17 mouse cellular contexts compared by ENCODE assay signal in the genomic region with DNA sequence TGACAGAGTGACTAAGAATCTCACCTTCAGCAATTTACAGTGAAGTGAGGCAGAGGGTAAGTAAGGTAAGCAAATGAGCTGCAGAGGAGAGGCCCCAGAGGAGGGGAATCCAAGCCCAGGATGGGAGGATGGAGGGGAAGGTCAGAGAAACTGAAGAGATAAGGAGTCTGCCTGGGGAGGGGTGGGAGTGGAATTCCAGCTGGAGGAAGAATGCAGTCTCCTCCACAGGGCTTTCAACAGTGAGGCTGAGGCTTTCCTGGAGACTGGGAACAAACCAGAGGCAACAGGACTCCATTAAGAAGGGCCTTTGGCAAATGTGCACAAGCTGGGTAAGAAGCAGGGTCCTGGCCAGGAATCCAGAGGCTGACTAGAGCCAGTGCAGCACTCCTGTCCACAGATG. TPM values are rescaled to one million over a fixed set of nuclear protein-coding genes. Genes with fewer than 3 reads are reported as not detected.
DNase-seq lines count a peak whose midpoint lies in the region; ATAC-seq lines count a peak whose summit lies in the region.
"Had no signal": no experiment of that assay in that cellular context is flagged by ENCODE, and none has a peak within 500 bp of the region (broad histone marks: within the 10 kb centered on the region; RNA-seq: fewer than 3 reads in every experiment).

No protein-coding gene starts in this region.

- no peaks in the 10 kb centered on the region for H3K9me3 ChIP-seq in liver, embryonic 11.5 days (ENCODE audit: control insufficient read depth, low read length)
- H3K9me3 ChIP-seq: hindbrain, embryonic 15.5 days; neural tube, embryonic 13.5 days had no signal

- 0 out of 2 replicates have a peak, but pooled peaks cover 3% of the 10 kb centered on the region for H3K36me3 ChIP-seq in liver, embryonic 11.5 days (ENCODE audit: control insufficient read depth, insufficient read depth, low read length)
- H3K36me3 ChIP-seq: hindbrain, embryonic 15.5 days; neural tube, embryonic 13.5 days had no signal

- H3K27me3 ChIP-seq in liver, embryonic 11.5 days (replicated peaks; ENCODE audit: control insufficient read depth, insufficient read depth, low read length): no peaks in the 10 kb centered on the region
- H3K27me3 ChIP-seq: hindbrain, embryonic 15.5 days; neural tube, embryonic 13.5 days had no signal

- no peak overlapping the region for H3K9ac ChIP-seq in liver, embryonic 11.5 days (ENCODE audit: low read depth, low read length)
- H3K9ac ChIP-seq: hindbrain, embryonic 15.5 days; neural tube, embryonic 13.5 days had no signal

- H3K4me1 ChIP-seq in liver, embryonic 11.5 days (replicated peaks; ENCODE audit: control insufficient read depth, insufficient read depth, low read length): peaks cover 13% of the 10 kb centered on the region; the same call in 1 of the 2 replicates

- H3K4me2 ChIP-seq in liver, embryonic 11.5 days: no peak overlapping the region
- H3K4me2 ChIP-seq: hindbrain, embryonic 15.5 days; neural tube, embryonic 13.5 days had no signal

- no peak overlapping the region for H3K4me3 ChIP-seq in liver, embryonic 11.5 days (ENCODE audit: low read depth, low read length)
- H3K4me3 ChIP-seq: hindbrain, embryonic 15.5 days; neural tube, embryonic 13.5 days had no signal

- ATAC-seq in liver, embryonic 11.5 days (replicated peaks; ENCODE audit: low FRiP score): no peak
- no peak for ATAC-seq in erythroid progenitor cell, adult 5-6 weeks (replicated peaks; ENCODE audit: low FRiP score, poor library complexity, severe bottlenecking)
- ATAC-seq: forebrain, embryonic 14.5 days had no signal

- 0 out of 2 replicates have a peak overlapping the region, but pooled peaks have one; percentile 5 for H3K27ac ChIP-seq in liver, embryonic 11.5 days (ENCODE audit: low read depth, low read length)
- H3K27ac ChIP-seq: hindbrain, embryonic 15.5 days; neural tube, embryonic 13.5 days had no signal

- DNase-seq in heart, adult 18-20 months: peak; percentile 44 to 58
- no peak for DNase-seq in heart, postnatal 36 days
- DNase-seq in liver, embryonic 11.5 days (ENCODE audit: low spot score): no peak
- no peak for DNase-seq in liver
- peak; percentile 42 for DNase-seq in ZHBTc4 (ENCODE audit: low read depth, low spot score)
- DNase-seq in heart, postnatal 14 days: peak; percentile 26 to 39
- DNase-seq in embryo, embryonic 11 days: no peak
- DNase-seq: adrenal gland, postnatal 36 days; gastrocnemius, postnatal 14 days; right cerebral cortex, adult 18-20 months had no signal

- intact Hi-C loops in heart, postnatal 36 days (cut with DNase I): no loop called here
- intact Hi-C loops in heart, postnatal 14 days (cut with DNase I): no loop called here

RNA-seq across cellular contexts. Expression of a gene that starts 8.8 kb away (rescaled TPM):
- total RNA-seq in heart, adult 18-20 months (2021): 1 to 10 TPM in 1 of 2 experiments, not detected in 1; 4.0 TPM
- total RNA-seq in heart, postnatal 36 days (2021): 1 to 10 TPM in 1 of 2 experiments, not detected in 1; 2.4 TPM
- not detected in 2 replicates for polyA plus RNA-seq in liver, embryonic 11.5 days (2014; fragmentation: Nextera tagmentation; extraction: Ambion mirVana)
- 1 to 10 TPM in 1 of 2 experiments, under 1 TPM in 1; 0.15 to 1.6 TPM for total RNA-seq in heart, postnatal 14 days (2021)
- total RNA-seq in erythroid progenitor cell, adult 5-6 weeks (2015; ENCODE audit: low replicate concordance): not detected in 2 replicates
- not detected in 2 replicates for total RNA-seq in erythroid progenitor cell, adult 5-6 weeks (2017; ENCODE audit: low replicate concordance)
- total RNA-seq: left cerebral cortex, postnatal 36 days; midbrain, postnatal 0 days had no signal
- polyA plus RNA-seq: embryonic facial prominence, embryonic 14.5 days; forebrain, embryonic 14.5 days; hindbrain, embryonic 15.5 days; midbrain, postnatal 0 days; neural tube, embryonic 13.5 days had no signal

RNA-seq across cellular contexts. Expression of a gene that starts 21.1 kb away (rescaled TPM):
- total RNA-seq in heart, adult 18-20 months (2021): 10 to 100 TPM; 30.7 to 31.1 TPM
- total RNA-seq in heart, postnatal 36 days (2021): 10 to 100 TPM; 33.3 to 38.5 TPM
- polyA plus RNA-seq in liver, embryonic 11.5 days (2014; fragmentation: Nextera tagmentation; extraction: Ambion mirVana): 8.7 and 9.7 TPM in 2 replicates
- 10 to 100 TPM; 39.5 to 40.1 TPM for total RNA-seq in heart, postnatal 14 days (2021)
- total RNA-seq in erythroid progenitor cell, adult 5-6 weeks (2015; ENCODE audit: low replicate concordance): 24.9 and 33.5 TPM in 2 replicates
- 38.4 and 38.9 TPM in 2 replicates for total RNA-seq in erythroid progenitor cell, adult 5-6 weeks (2017; ENCODE audit: low replicate concordance)

Comparison
In these comparisons a context has a peak if more than half of its experiments do, and no peak if none do; other contexts are left out.
1. DNase-seq: peak in heart, adult 18-20 months (2 of 2), ZHBTc4 (single experiment) and heart, postnatal 14 days (2 of 2); none in heart, postnatal 36 days (0 of 2), liver, embryonic 11.5 days (single experiment), liver (single experiment) and embryo, embryonic 11 days (single experiment).